Mouse (Mus musculus) CD4-positive, CD25-positive, alpha-beta regulatory T cell, adult 4 months (primary cell): Measurements from ENCODE around the gene Gm3043. TPM values are rescaled to one million over a fixed set of nuclear protein-coding genes. Genes with fewer than 3 reads are reported as not detected.
"Not testable (repeated sequence)": the region's sequence is repeated elsewhere in the genome, so short reads cannot be mapped to it uniquely, and the experiment has no call there.

ENCODE experiments used
- ATAC-seq: one replicate; pipeline ENCODE4 v1.8.0; 2017
- polyA plus RNA-seq, 2 experiments: library from polyadenylated mRNA; unstranded; fragments of 100-300 nt; shearing (Covaris generic); gene quantifications; one replicate each; pipeline ENCODE4 v1.2.1; 2017

Gene Gm3043
- polyA plus RNA-seq = not detected

GRCm38 (mm10) chr14:3688483-3688882 lies at the start of gene Gm3043:
Gm3043 (plus strand) TSS chr14:3688783.
- ATAC-seq = not testable (repeated sequence)

GRCm38 (mm10) chr14:3651730-3652129 lies 36.9 kb upstream of the Gm3043 start, which contains the start of gene Gm3020:
Gm3020 (plus strand) TSS chr14:3652030.
- not testable (repeated sequence) for ATAC-seq

Other genes starting within 250 kb of the Gm3043 start
- not detected for gene Gm10408, start 239.4 kb upstream of the Gm3043 start, polyA plus RNA-seq
- gene Gm3012, start 54.3 kb upstream of the Gm3043 start, polyA plus RNA-seq = not detected
- 10 to 100 TPM in 1 of 2 experiments, 1 to 10 TPM in 1; 7.9 to 12.2 TPM for gene Gm3020, start 36.8 kb upstream of the Gm3043 start, polyA plus RNA-seq
- gene Gm3002, start 121.3 kb downstream of the Gm3043 start, polyA plus RNA-seq = 1 to 10 TPM in 1 of 2 experiments, not detected in 1; 3.2 TPM
- gene Gm3033, start 157.5 kb downstream of the Gm3043 start, polyA plus RNA-seq = not detected
- gene Gm2916, start 195.4 kb downstream of the Gm3043 start, polyA plus RNA-seq = under 1 TPM in 1 of 2 experiments, not detected in 1; 0.24 TPM
- gene Gm3029, start 243.0 kb downstream of the Gm3043 start, polyA plus RNA-seq = not detected